Comparison of ENCODE assay signal across 20 mouse cellular contexts in genomic region chr11:79293971-79294370, GRCm38 (mm10). TPM values are rescaled to one million over a fixed set of nuclear protein-coding genes. Genes with fewer than 3 reads are reported as not detected.
A peak's percentile ranks its signal among the peaks of the same experiment; 100 is the strongest.
DNase-seq lines count a peak whose midpoint lies in the region; ATAC-seq lines count a peak whose summit lies in the region.
"Had no signal": no experiment of that assay in that cellular context is flagged by ENCODE, and none has a peak within 500 bp of the region (broad histone marks: within the 10 kb centered on the region; RNA-seq: fewer than 3 reads in every experiment).

No protein-coding gene starts in this region.

- H3K27me3 ChIP-seq in intestine, embryonic 16.5 days (replicated peaks; ENCODE audit: control insufficient read depth, insufficient read depth, low read length): no peaks in the 10 kb centered on the region
- H3K27me3 ChIP-seq in neural tube, embryonic 15.5 days (replicated peaks): no peaks in the 10 kb centered on the region
- H3K27me3 ChIP-seq in embryonic facial prominence, embryonic 10.5 days (replicated peaks; ENCODE audit: low read depth, poor library complexity, severe bottlenecking): no peaks in the 10 kb centered on the region
- H3K27me3 ChIP-seq: embryonic facial prominence, embryonic 12.5 days; heart, embryonic 12.5 days had no signal

- no peaks in the 10 kb centered on the region for H3K36me3 ChIP-seq in intestine, embryonic 16.5 days (ENCODE audit: control insufficient read depth, insufficient read depth, low read length)
- no peaks in the 10 kb centered on the region for H3K36me3 ChIP-seq in neural tube, embryonic 15.5 days
- no peaks in the 10 kb centered on the region for H3K36me3 ChIP-seq in embryonic facial prominence, embryonic 10.5 days (replicated peaks)
- H3K36me3 ChIP-seq: embryonic facial prominence, embryonic 12.5 days; heart, embryonic 12.5 days; midbrain, embryonic 10.5 days had no signal

- H3K4me3 ChIP-seq in intestine, embryonic 16.5 days (ENCODE audit: low read length): no peak overlapping the region
- no peak overlapping the region for H3K4me3 ChIP-seq in neural tube, embryonic 15.5 days (replicated peaks)
- no peak overlapping the region for H3K4me3 ChIP-seq in embryonic facial prominence, embryonic 10.5 days
- H3K4me3 ChIP-seq: embryonic facial prominence, embryonic 12.5 days; gastrocnemius, adult 2 months; heart, embryonic 12.5 days; midbrain, embryonic 10.5 days had no signal

- ATAC-seq in intestine, embryonic 16.5 days: peak; percentile 90
- ATAC-seq in neural tube, embryonic 15.5 days (ENCODE audit: low FRiP score): peak; percentile 69; the same call in 1 of the 2 replicates
- ATAC-seq: forebrain, embryonic 16.5 days; hindbrain, postnatal 0 days had no signal

- peak overlapping the region; percentile 87 for H3K27ac ChIP-seq in intestine, embryonic 16.5 days (ENCODE audit: low read length)
- H3K27ac ChIP-seq in neural tube, embryonic 15.5 days (replicated peaks): peak overlapping the region; percentile 70
- no peak overlapping the region for H3K27ac ChIP-seq in embryonic facial prominence, embryonic 10.5 days (replicated peaks)
- H3K27ac ChIP-seq: embryonic facial prominence, embryonic 12.5 days; gastrocnemius, adult 2 months; hindbrain, postnatal 0 days; midbrain, embryonic 10.5 days had no signal

- no peaks in the 10 kb centered on the region for H3K9me3 ChIP-seq in intestine, embryonic 16.5 days (ENCODE audit: control insufficient read depth, low read length)
- H3K9me3 ChIP-seq in neural tube, embryonic 15.5 days (replicated peaks): no peaks in the 10 kb centered on the region
- no peaks in the 10 kb centered on the region for H3K9me3 ChIP-seq in embryonic facial prominence, embryonic 10.5 days
- H3K9me3 ChIP-seq: embryonic facial prominence, embryonic 12.5 days; heart, embryonic 12.5 days; midbrain, embryonic 10.5 days had no signal

- H3K4me2 ChIP-seq in intestine, embryonic 16.5 days (ENCODE audit: low read depth, low read length): no peak overlapping the region
- H3K4me2 ChIP-seq in neural tube, embryonic 15.5 days: no peak overlapping the region
- H3K4me2 ChIP-seq: embryonic facial prominence, embryonic 12.5 days; heart, embryonic 12.5 days; liver, embryonic 11.5 days had no signal

- WGBS in intestine, embryonic 16.5 days: 30% methylated on average over 1 of the region's 1 CpGs
- 23% methylated on average over 1 of the region's 1 CpGs for WGBS in neural tube, embryonic 15.5 days
- WGBS in embryonic facial prominence, embryonic 10.5 days: 55% methylated on average over 1 of the region's 1 CpGs

- peak; percentile 16 for DNase-seq in embryo, embryonic 10 days (ENCODE audit: low spot score)
- no peak for DNase-seq in embryo, embryonic 9.5 days (ENCODE audit: extremely low spot score)
- peak; percentile 27 to 58 for DNase-seq in kidney, postnatal 4 days
- DNase-seq in kidney, adult 9 months: no peak
- no peak for DNase-seq in spleen, adult 18-20 months
- DNase-seq in embryonic facial prominence, embryonic 10.5 days (ENCODE audit: low spot score): no peak
- DNase-seq: cerebellum, postnatal 14 days; gastrocnemius, adult 2 months; lung, adult 2 months; lung, postnatal 36 days; thymus, postnatal 14 days had no signal

- H3K9ac ChIP-seq in intestine, embryonic 16.5 days (ENCODE audit: low read depth, low read length): no peak overlapping the region
- no peak overlapping the region for H3K9ac ChIP-seq in neural tube, embryonic 15.5 days (replicated peaks)
- H3K9ac ChIP-seq: embryonic facial prominence, embryonic 12.5 days; heart, embryonic 12.5 days had no signal

- H3K4me1 ChIP-seq in intestine, embryonic 16.5 days (ENCODE audit: control insufficient read depth, insufficient read depth, low read length): peaks cover 28% of the 10 kb centered on the region
- H3K4me1 ChIP-seq in neural tube, embryonic 15.5 days: peaks cover 6% of the 10 kb centered on the region; the same call in 1 of the 2 replicates
- H3K4me1 ChIP-seq in embryonic facial prominence, embryonic 10.5 days: no peaks in the 10 kb centered on the region
- H3K4me1 ChIP-seq: embryonic facial prominence, embryonic 12.5 days; midbrain, embryonic 10.5 days had no signal

RNA-seq across cellular contexts. Expression of gene Gm9964, which starts 2.7 kb away (rescaled TPM):
- polyA plus RNA-seq in intestine, embryonic 16.5 days (2015; fragmentation: Nextera tagmentation; extraction: Ambion mirVana): not detected in 2 replicates
- polyA plus RNA-seq in neural tube, embryonic 15.5 days (2015; fragmentation: Nextera tagmentation; extraction: Ambion mirVana): not detected in 2 replicates
- polyA plus RNA-seq in embryonic facial prominence, embryonic 10.5 days (2016; fragmentation: Nextera tagmentation; extraction: Ambion mirVana): not detected in 2 replicates
- polyA plus RNA-seq: embryonic facial prominence, embryonic 12.5 days; forebrain, embryonic 16.5 days; heart, embryonic 12.5 days; hindbrain, postnatal 0 days; liver, embryonic 11.5 days; lung, adult 2 months; midbrain, embryonic 10.5 days; stomach, embryonic 16.5 days had no signal

RNA-seq across cellular contexts. Expression of gene Wsb1, which starts 39.5 kb away (rescaled TPM):
- 149 and 158 TPM in 2 replicates for polyA plus RNA-seq in intestine, embryonic 16.5 days (2015; fragmentation: Nextera tagmentation; extraction: Ambion mirVana)
- polyA plus RNA-seq in neural tube, embryonic 15.5 days (2015; fragmentation: Nextera tagmentation; extraction: Ambion mirVana): 415 and 444 TPM in 2 replicates
- polyA plus RNA-seq in embryonic facial prominence, embryonic 10.5 days (2016; fragmentation: Nextera tagmentation; extraction: Ambion mirVana): 270 and 301 TPM in 2 replicates

RNA-seq across cellular contexts. Expression of gene Nf1, which starts 45.5 kb away (rescaled TPM):
- 3.0 and 3.7 TPM in 2 replicates for polyA plus RNA-seq in intestine, embryonic 16.5 days (2015; fragmentation: Nextera tagmentation; extraction: Ambion mirVana)
- polyA plus RNA-seq in neural tube, embryonic 15.5 days (2015; fragmentation: Nextera tagmentation; extraction: Ambion mirVana): 5.4 and 5.6 TPM in 2 replicates
- 6.5 and 7.7 TPM in 2 replicates for polyA plus RNA-seq in embryonic facial prominence, embryonic 10.5 days (2016; fragmentation: Nextera tagmentation; extraction: Ambion mirVana)

Comparison
In these comparisons a context has a peak if more than half of its experiments do, and no peak if none do; other contexts are left out.
1. DNase-seq: peak in embryo, embryonic 10 days (single experiment) and kidney, postnatal 4 days (2 of 2); none in embryo, embryonic 9.5 days (single experiment), kidney, adult 9 months (single experiment), spleen, adult 18-20 months (0 of 2) and embryonic facial prominence, embryonic 10.5 days (single experiment).